31 mouse cellular contexts compared by ENCODE assay signal in the genomic region with DNA sequence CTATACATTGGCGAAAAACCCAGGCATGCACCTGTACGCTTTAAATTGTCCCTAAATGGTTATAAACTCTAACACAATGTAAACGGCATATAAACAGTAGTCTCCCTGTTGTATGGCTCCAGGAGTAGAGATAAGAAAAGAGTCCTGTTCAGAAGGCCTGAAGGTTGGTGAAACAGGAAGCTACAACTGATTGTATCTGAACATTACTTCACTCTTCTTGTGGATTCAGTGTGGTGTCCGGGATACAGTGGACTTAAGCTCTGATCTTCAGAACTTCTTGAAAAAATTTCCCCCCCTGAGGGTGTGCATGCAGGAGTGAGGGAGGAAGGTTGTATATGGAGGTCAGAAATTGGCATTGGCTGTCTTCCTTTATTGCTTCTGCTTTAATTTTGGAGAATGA. TPM values are rescaled to one million over a fixed set of nuclear protein-coding genes. Genes with fewer than 3 reads are reported as not detected.
DNase-seq lines count a peak whose midpoint lies in the region; ATAC-seq lines count a peak whose summit lies in the region.
"Had no signal": no experiment of that assay in that cellular context is flagged by ENCODE, and none has a peak within 500 bp of the region (broad histone marks: within the 10 kb centered on the region; RNA-seq: fewer than 3 reads in every experiment).

No protein-coding gene starts in this region.

- no peak overlapping the region for H3K4me2 ChIP-seq in intestine, embryonic 16.5 days (ENCODE audit: low read depth, low read length)
- H3K4me2 ChIP-seq in intestine, embryonic 15.5 days (replicated peaks) = no peak overlapping the region
- no peak overlapping the region for H3K4me2 ChIP-seq in forebrain, embryonic 11.5 days (ENCODE audit: low read depth, low read length, severe bottlenecking)
- H3K4me2 ChIP-seq: embryonic facial prominence, embryonic 12.5 days; embryonic facial prominence, embryonic 15.5 days; forebrain, embryonic 12.5 days; forebrain, embryonic 15.5 days; heart, embryonic 13.5 days; hindbrain, embryonic 14.5 days had no signal

- DNase-seq in forebrain, embryonic 11.5 days (ENCODE audit: low spot score) = no peak
- no peak for DNase-seq in embryo, embryonic 10.5 days (ENCODE audit: low spot score)
- DNase-seq: adrenal gland, adult 2 months; adrenal gland, postnatal 14 days; B cell, adult 2 months; cerebellum, adult 11 months; cerebellum, adult 2 months; cerebellum, adult 9-11 months; cerebellum, postnatal 25 days; gastrocnemius, postnatal 25 days; heart, adult 2 months; heart, postnatal 14 days; heart, postnatal 4 days; kidney, adult 18-20 months had no signal

- no peaks in the 10 kb centered on the region for H3K4me1 ChIP-seq in intestine, embryonic 16.5 days (ENCODE audit: control insufficient read depth, insufficient read depth, low read length)
- no peaks in the 10 kb centered on the region for H3K4me1 ChIP-seq in intestine, embryonic 15.5 days (replicated peaks)
- no peaks in the 10 kb centered on the region for H3K4me1 ChIP-seq in forebrain, embryonic 11.5 days (replicated peaks; ENCODE audit: control insufficient read depth, insufficient read depth, low read length)
- H3K4me1 ChIP-seq: embryonic facial prominence, embryonic 12.5 days; embryonic facial prominence, embryonic 15.5 days; forebrain, embryonic 12.5 days; forebrain, embryonic 15.5 days; heart, embryonic 10.5 days; heart, embryonic 13.5 days had no signal

- H3K27ac ChIP-seq in intestine, embryonic 16.5 days (ENCODE audit: low read length) = no peak overlapping the region
- no peak overlapping the region for H3K27ac ChIP-seq in intestine, embryonic 15.5 days
- H3K27ac ChIP-seq in forebrain, embryonic 11.5 days (ENCODE audit: low read depth, low read length) = no peak overlapping the region
- H3K27ac ChIP-seq: embryonic facial prominence, embryonic 12.5 days; embryonic facial prominence, embryonic 15.5 days; forebrain, embryonic 12.5 days; forebrain, embryonic 15.5 days; heart, adult 2 months; heart, embryonic 10.5 days; heart, embryonic 13.5 days; hindbrain, embryonic 14.5 days; hindbrain, postnatal 0 days had no signal

- H3K9ac ChIP-seq in intestine, embryonic 16.5 days (ENCODE audit: low read depth, low read length) = no peak overlapping the region
- no peak overlapping the region for H3K9ac ChIP-seq in intestine, embryonic 15.5 days
- H3K9ac ChIP-seq in forebrain, embryonic 11.5 days (ENCODE audit: low read length) = no peak overlapping the region
- H3K9ac ChIP-seq: embryonic facial prominence, embryonic 12.5 days; embryonic facial prominence, embryonic 15.5 days; forebrain, embryonic 12.5 days; forebrain, embryonic 15.5 days; heart, embryonic 13.5 days; hindbrain, embryonic 14.5 days had no signal

- H3K27me3 ChIP-seq in intestine, embryonic 16.5 days (replicated peaks; ENCODE audit: control insufficient read depth, insufficient read depth, low read length) = no peaks in the 10 kb centered on the region
- no peaks in the 10 kb centered on the region for H3K27me3 ChIP-seq in intestine, embryonic 15.5 days (replicated peaks)
- H3K27me3 ChIP-seq in forebrain, embryonic 11.5 days (ENCODE audit: control insufficient read depth, insufficient read depth, low read length) = no peaks in the 10 kb centered on the region
- H3K27me3 ChIP-seq: CH12.LX; embryonic facial prominence, embryonic 12.5 days; embryonic facial prominence, embryonic 15.5 days; forebrain, embryonic 12.5 days; forebrain, embryonic 15.5 days; heart, embryonic 13.5 days; Patski had no signal

- no peak overlapping the region for H3K4me3 ChIP-seq in intestine, embryonic 16.5 days (ENCODE audit: low read length)
- H3K4me3 ChIP-seq in intestine, embryonic 15.5 days (replicated peaks) = no peak overlapping the region
- H3K4me3 ChIP-seq in forebrain, embryonic 11.5 days (ENCODE audit: low read depth, low read length) = no peak overlapping the region
- H3K4me3 ChIP-seq: embryonic facial prominence, embryonic 12.5 days; embryonic facial prominence, embryonic 15.5 days; forebrain, embryonic 12.5 days; forebrain, embryonic 15.5 days; heart, adult 2 months; heart, embryonic 10.5 days; heart, embryonic 13.5 days had no signal

- 0 out of 2 replicates have a peak, but pooled peaks have one; percentile 22 for ATAC-seq in intestine, embryonic 16.5 days
- ATAC-seq in intestine, embryonic 15.5 days = no peak
- ATAC-seq in common myeloid progenitor, adult 5-6 weeks (replicated peaks; ENCODE audit: low read depth, poor library complexity, severe bottlenecking) = peak; percentile 72
- peak; percentile 50 for ATAC-seq in megakaryocyte progenitor cell, adult 5-6 weeks (replicated peaks; ENCODE audit: poor library complexity)
- ATAC-seq in forebrain, embryonic 11.5 days (replicated peaks; ENCODE audit: low FRiP score) = no peak
- ATAC-seq: forebrain, embryonic 15.5 days; hindbrain, postnatal 0 days; inflammation-experienced regulatory T-cells, adult 6 months; Patski had no signal

- 67% methylated on average over 4 of the region's 4 CpGs for WGBS in intestine, embryonic 16.5 days
- 58% methylated on average over 4 of the region's 4 CpGs for WGBS in intestine, embryonic 15.5 days
- WGBS in forebrain, embryonic 11.5 days = 90% methylated on average over 4 of the region's 4 CpGs

- H3K9me3 ChIP-seq in intestine, embryonic 16.5 days (ENCODE audit: control insufficient read depth, low read length) = no peaks in the 10 kb centered on the region
- no peaks in the 10 kb centered on the region for H3K9me3 ChIP-seq in intestine, embryonic 15.5 days
- no peaks in the 10 kb centered on the region for H3K9me3 ChIP-seq in forebrain, embryonic 11.5 days (ENCODE audit: control insufficient read depth, low read length)
- H3K9me3 ChIP-seq: embryonic facial prominence, embryonic 12.5 days; embryonic facial prominence, embryonic 15.5 days; forebrain, embryonic 12.5 days; forebrain, embryonic 15.5 days; heart, embryonic 10.5 days; heart, embryonic 13.5 days had no signal

- no peaks in the 10 kb centered on the region for H3K36me3 ChIP-seq in intestine, embryonic 16.5 days (ENCODE audit: control insufficient read depth, insufficient read depth, low read length)
- H3K36me3 ChIP-seq in intestine, embryonic 15.5 days = no peaks in the 10 kb centered on the region
- H3K36me3 ChIP-seq in forebrain, embryonic 11.5 days (ENCODE audit: control insufficient read depth, insufficient read depth, low read length) = no peaks in the 10 kb centered on the region
- H3K36me3 ChIP-seq: embryonic facial prominence, embryonic 12.5 days; embryonic facial prominence, embryonic 15.5 days; forebrain, embryonic 12.5 days; forebrain, embryonic 15.5 days; heart, embryonic 10.5 days; heart, embryonic 13.5 days had no signal

RNA-seq across cellular contexts. Expression of a gene that starts 8.4 kb away (rescaled TPM):
- polyA plus RNA-seq in intestine, embryonic 16.5 days (2015; fragmentation: Nextera tagmentation; extraction: Ambion mirVana) = 6.7 and 7.3 TPM in 2 replicates
- polyA plus RNA-seq in intestine, embryonic 15.5 days (2015; fragmentation: Nextera tagmentation; extraction: Ambion mirVana) = 8.2 and 8.5 TPM in 2 replicates
- total RNA-seq in common myeloid progenitor, adult 5-6 weeks (2017) = 2.9 and 9.6 TPM in 2 replicates
- 0.71 and 2.2 TPM in 2 replicates for total RNA-seq in megakaryocyte progenitor cell, adult 5-6 weeks (2015)
- total RNA-seq in megakaryocyte progenitor cell, adult 5-6 weeks (2017) = 1.8 and 2.9 TPM in 2 replicates
- polyA plus RNA-seq in forebrain, embryonic 11.5 days (2014; fragmentation: Nextera tagmentation; extraction: Ambion mirVana) = 12.3 and 13.1 TPM in 2 replicates

RNA-seq across cellular contexts. Expression of a gene that starts 57.7 kb away (rescaled TPM):
- polyA plus RNA-seq in intestine, embryonic 16.5 days (2015; fragmentation: Nextera tagmentation; extraction: Ambion mirVana) = 36.9 and 49.5 TPM in 2 replicates
- polyA plus RNA-seq in intestine, embryonic 15.5 days (2015; fragmentation: Nextera tagmentation; extraction: Ambion mirVana) = 22.0 and 24.0 TPM in 2 replicates
- total RNA-seq in common myeloid progenitor, adult 5-6 weeks (2017) = not detected in 2 replicates
- not detected in 2 replicates for total RNA-seq in megakaryocyte progenitor cell, adult 5-6 weeks (2015)
- 0.12 TPM in 1 of 2 replicates, not detected in the other for total RNA-seq in megakaryocyte progenitor cell, adult 5-6 weeks (2017)
- not detected in 2 replicates for polyA plus RNA-seq in forebrain, embryonic 11.5 days (2014; fragmentation: Nextera tagmentation; extraction: Ambion mirVana)
- total RNA-seq: gastrocnemius, adult 8-10 months; gastrocnemius, postnatal 25 days; heart, adult 2 months; heart, postnatal 14 days; hindbrain, postnatal 0 days had no signal
- polyA plus RNA-seq: adrenal gland, adult 2 months; cerebellum, adult 2 months; embryonic facial prominence, embryonic 12.5 days; forebrain, embryonic 12.5 days; forebrain, embryonic 15.5 days; heart, adult 2 months; heart, embryonic 10.5 days; hindbrain, embryonic 11.5 days; hindbrain, embryonic 14.5 days; hindbrain, postnatal 0 days; inflammation-experienced regulatory T-cells, adult 6 months; Patski had no signal

Comparison
In these comparisons a context has a peak if more than half of its experiments do, and no peak if none do; other contexts are left out.
1. ATAC-seq: peak in intestine, embryonic 16.5 days (single experiment), common myeloid progenitor, adult 5-6 weeks (single experiment) and megakaryocyte progenitor cell, adult 5-6 weeks (single experiment); none in intestine, embryonic 15.5 days (single experiment) and forebrain, embryonic 11.5 days (single experiment).
2. RNA of a gene that starts 57.7 kb away (polyA plus RNA-seq): 36.9 to 49.5 TPM in intestine, embryonic 16.5 days and 22.0 to 24.0 TPM in intestine, embryonic 15.5 days; not detected in forebrain, embryonic 11.5 days; every median in the first group is over 10 times any median in the second.